ENCODE assay signal across 30 mouse cellular contexts in the genomic region with DNA sequence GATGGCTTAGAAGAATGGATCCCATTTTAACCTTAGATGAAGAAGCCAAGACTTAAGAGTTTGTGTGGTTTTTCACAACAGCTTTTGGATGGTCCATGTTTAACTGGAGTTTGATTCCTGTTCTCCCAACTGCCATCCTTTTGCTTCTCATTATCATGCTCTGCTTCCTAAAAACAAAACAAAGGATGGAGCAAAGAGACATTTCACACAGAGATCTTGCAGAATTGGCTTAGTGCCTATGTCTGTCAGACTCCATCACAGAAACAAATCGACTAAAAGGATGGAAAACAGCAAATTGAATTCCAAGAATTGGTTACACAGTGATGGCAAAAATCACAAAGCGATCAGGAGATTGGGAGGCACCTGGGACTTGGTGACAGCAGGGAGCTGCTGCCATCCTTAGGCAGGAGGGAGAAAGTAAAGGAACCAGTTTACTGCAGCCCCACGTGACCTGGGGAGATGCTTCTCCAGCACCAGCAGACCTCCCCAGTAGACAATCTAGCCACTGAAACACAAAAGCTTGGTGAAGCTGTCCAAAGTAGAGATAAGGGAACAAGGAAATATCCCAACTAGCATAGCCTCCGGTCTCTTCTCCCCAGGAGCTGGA.
DNase-seq lines count a peak whose midpoint lies in the region; ATAC-seq and TF ChIP-seq lines count a peak whose summit lies in the region.
"Had no signal": no experiment of that assay in that cellular context is flagged by ENCODE, and none has a peak within 500 bp of the region (broad histone marks: within the 10 kb centered on the region; RNA-seq: fewer than 3 reads in every experiment).

No protein-coding gene starts in this region.

- no peak overlapping the region for H3K9ac ChIP-seq in forebrain, postnatal 0 days
- H3K9ac ChIP-seq in forebrain, embryonic 13.5 days: no peak overlapping the region
- no peak overlapping the region for H3K9ac ChIP-seq in stomach, postnatal 0 days (ENCODE audit: low read length)
- H3K9ac ChIP-seq: forebrain, embryonic 12.5 days; hindbrain, embryonic 13.5 days; liver, embryonic 14.5 days; midbrain, embryonic 13.5 days; neural tube, embryonic 15.5 days had no signal

- peak; percentile 28; the same call in 1 of the 2 replicates for ATAC-seq in cerebellum, adult (ENCODE audit: insufficient number of reproducible peaks, low FRiP score, low TSS enrichment)
- ATAC-seq in forebrain, postnatal 0 days: peak; percentile 64
- ATAC-seq in forebrain, embryonic 13.5 days: no peak
- ATAC-seq in stomach, postnatal 0 days (ENCODE audit: low FRiP score, low TSS enrichment): no peak
- ATAC-seq: midbrain, embryonic 13.5 days had no signal

- no peaks in the 10 kb centered on the region for H3K27me3 ChIP-seq in forebrain, postnatal 0 days (ENCODE audit: insufficient read depth, low read length)
- no peaks in the 10 kb centered on the region; the same call in 1 of the 2 replicates for H3K27me3 ChIP-seq in forebrain, embryonic 13.5 days
- H3K27me3 ChIP-seq in stomach, postnatal 0 days (ENCODE audit: control insufficient read depth, insufficient read depth, low read length): no peaks in the 10 kb centered on the region
- H3K27me3 ChIP-seq: CH12.LX; hindbrain, embryonic 13.5 days; midbrain, embryonic 13.5 days; neural tube, embryonic 15.5 days had no signal

- H3K36me3 ChIP-seq in forebrain, postnatal 0 days (ENCODE audit: insufficient read depth): no peaks in the 10 kb centered on the region
- H3K36me3 ChIP-seq in forebrain, embryonic 13.5 days (ENCODE audit: poor library complexity, severe bottlenecking): no peaks in the 10 kb centered on the region
- no peaks in the 10 kb centered on the region for H3K36me3 ChIP-seq in stomach, postnatal 0 days (ENCODE audit: control insufficient read depth, insufficient read depth, low read length)
- H3K36me3 ChIP-seq: forebrain, embryonic 12.5 days; hindbrain, embryonic 13.5 days; midbrain, embryonic 13.5 days; neural tube, embryonic 15.5 days had no signal

- no peaks in the 10 kb centered on the region for H3K4me1 ChIP-seq in forebrain, postnatal 0 days (ENCODE audit: insufficient read depth)
- H3K4me1 ChIP-seq in forebrain, embryonic 13.5 days: peaks cover 17% of the 10 kb centered on the region
- no peaks in the 10 kb centered on the region for H3K4me1 ChIP-seq in cortical plate, adult 2 months (ENCODE audit: control insufficient read depth, insufficient read depth, low read length)
- H3K4me1 ChIP-seq in stomach, postnatal 0 days (replicated peaks; ENCODE audit: control insufficient read depth, insufficient read depth): no peaks in the 10 kb centered on the region
- H3K4me1 ChIP-seq: forebrain, embryonic 12.5 days; hindbrain, embryonic 13.5 days; midbrain, embryonic 13.5 days; neural tube, embryonic 15.5 days had no signal

- DNase-seq in cerebellum, adult 18-20 months: no peak
- DNase-seq in forebrain, postnatal 0 days: peak; percentile 45
- DNase-seq in layer of hippocampus, adult 2 months (ENCODE audit: low spot score in 2 of 2): no peak
- DNase-seq in layer of hippocampus, postnatal 10 days (ENCODE audit: low spot score in 2 of 2): no peak
- DNase-seq in stomach, postnatal 0 days (ENCODE audit: low spot score): no peak
- DNase-seq: adrenal gland, adult 8-10 months; cerebellum, adult 8-10 months; gastrocnemius, postnatal 14 days; heart, postnatal 36 days; kidney, adult 2 months; kidney, postnatal 36 days; layer of hippocampus, postnatal 36 days; liver; lung, adult 2 months; lung, postnatal 10 days; right cerebral cortex, adult 18-20 months; thymus, adult 2 months; thymus, postnatal 36 days had no signal

- no peak for TF ChIP-seq POLR2A in cortical plate, adult 2 months (IDR thresholded peaks at IDR 0.05; ENCODE audit: extremely low read depth, insufficient read depth, low read length)

- no peak overlapping the region for H3K27ac ChIP-seq in forebrain, postnatal 0 days (ENCODE audit: low read depth, low read length)
- H3K27ac ChIP-seq in forebrain, embryonic 13.5 days: no peak overlapping the region
- H3K27ac ChIP-seq in layer of hippocampus, adult 2 months: peak overlapping the region; percentile 73
- no peak overlapping the region for H3K27ac ChIP-seq in cortical plate, adult 2 months (ENCODE audit: insufficient read depth, low read length)
- H3K27ac ChIP-seq in stomach, postnatal 0 days (replicated peaks): no peak overlapping the region
- H3K27ac ChIP-seq: forebrain, embryonic 12.5 days; hindbrain, embryonic 13.5 days; liver, embryonic 14.5 days; macrophage; midbrain, embryonic 13.5 days; neural tube, embryonic 15.5 days had no signal

- TF ChIP-seq CTCF in forebrain, postnatal 0 days (IDR thresholded peaks at IDR 0.05; ENCODE audit: low read depth): peak; percentile 14; the same call in 1 of the 2 replicates
- TF ChIP-seq CTCF in layer of hippocampus, adult 2 months (conservative IDR thresholded peaks at IDR 0.05): peak; percentile 55
- peak; percentile 30; the same call in 1 of the 2 replicates for TF ChIP-seq CTCF in cortical plate, adult 2 months (IDR thresholded peaks at IDR 0.05; ENCODE audit: extremely low read depth, insufficient read depth, low read length)
- no peak for TF ChIP-seq CTCF in stomach, postnatal 0 days (IDR thresholded peaks at IDR 0.05; ENCODE audit: low read depth)

- no peak overlapping the region for H3K4me2 ChIP-seq in forebrain, postnatal 0 days (ENCODE audit: low read depth)
- H3K4me2 ChIP-seq in forebrain, embryonic 13.5 days: no peak overlapping the region
- no peak overlapping the region for H3K4me2 ChIP-seq in stomach, postnatal 0 days (replicated peaks; ENCODE audit: low read depth)
- H3K4me2 ChIP-seq: forebrain, embryonic 12.5 days; heart, embryonic 11.5 days; hindbrain, embryonic 13.5 days; midbrain, embryonic 13.5 days; neural tube, embryonic 15.5 days had no signal

- WGBS in forebrain, postnatal 0 days: 38% methylated on average over 4 of the region's 4 CpGs
- WGBS in forebrain, embryonic 13.5 days: 38% methylated on average over 4 of the region's 4 CpGs
- WGBS in stomach, postnatal 0 days: 48% methylated on average over 4 of the region's 4 CpGs

- no peaks in the 10 kb centered on the region for H3K9me3 ChIP-seq in forebrain, postnatal 0 days (ENCODE audit: low read length)
- H3K9me3 ChIP-seq in forebrain, embryonic 13.5 days (replicated peaks): no peaks in the 10 kb centered on the region
- H3K9me3 ChIP-seq in stomach, postnatal 0 days (ENCODE audit: control insufficient read depth, low read length): no peaks in the 10 kb centered on the region
- H3K9me3 ChIP-seq: forebrain, embryonic 12.5 days; hindbrain, embryonic 13.5 days; midbrain, embryonic 13.5 days; neural tube, embryonic 15.5 days had no signal

- no peak for TF ChIP-seq EP300 in stomach, postnatal 0 days (optimal IDR thresholded peaks at IDR 0.05)

- H3K4me3 ChIP-seq in forebrain, postnatal 0 days (ENCODE audit: low read depth, low read length): no peak overlapping the region
- H3K4me3 ChIP-seq in forebrain, embryonic 13.5 days: no peak overlapping the region
- no peak overlapping the region for H3K4me3 ChIP-seq in layer of hippocampus, adult 2 months
- no peak overlapping the region for H3K4me3 ChIP-seq in cortical plate, adult 2 months (ENCODE audit: insufficient read depth, low read length)
- H3K4me3 ChIP-seq in stomach, postnatal 0 days (ENCODE audit: low read depth, low read length): no peak overlapping the region
- H3K4me3 ChIP-seq: erythroblast, embryonic 14.5 days; forebrain, embryonic 12.5 days; hindbrain, embryonic 13.5 days; midbrain, embryonic 13.5 days; neural tube, embryonic 15.5 days had no signal

Comparison
In these comparisons a context has a peak if more than half of its experiments do, and no peak if none do; other contexts are left out.
1. ATAC-seq: peak in cerebellum, adult (single experiment) and forebrain, postnatal 0 days (single experiment); none in forebrain, embryonic 13.5 days (single experiment) and stomach, postnatal 0 days (single experiment).